Mouse (Mus musculus) megakaryocyte-erythroid progenitor cell, adult 5-6 weeks (primary cell): ENCODE measurements at regions not wholly inside any gene's neighbourhood (a gene's known extent, or its start where the extent isn't known, plus 50 kb on each side); places are given as distances from the start of the nearest gene placed in this dataset.

Source experiments
- ATAC-seq: replicated peaks from 2 replicates; pipeline ENCODE4 v1.8.0; 2016; ENCODE audit warnings: mild to moderate bottlenecking, inconsistent platforms; ENCODE audit not compliant: severe bottlenecking, poor library complexity, low FRiP score, low TSS enrichment

- no peak for ATAC-seq
Observed at GRCm38 (mm10) chr5:125843259-125843658, 311.7 kb downstream of the Tmem132b start.

DNA sequence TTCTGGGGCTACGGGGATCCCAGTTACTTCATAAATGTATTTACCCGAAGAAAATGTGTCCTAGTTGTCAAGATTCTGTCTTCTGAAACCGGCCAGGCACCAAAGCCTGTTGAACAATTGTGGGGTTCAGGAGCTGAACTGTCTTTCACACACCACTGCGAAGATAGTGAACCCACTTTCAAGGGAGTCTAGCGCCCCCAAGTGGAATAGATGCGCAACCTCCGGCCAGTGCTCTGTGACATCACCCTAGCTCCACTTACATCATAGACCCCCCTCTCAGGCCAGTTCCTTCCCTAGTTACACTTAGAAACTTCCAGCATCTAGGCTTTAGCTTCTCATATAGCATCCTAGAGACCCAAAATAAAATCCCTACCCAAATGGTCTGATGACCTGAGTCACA, 318.1 kb downstream of the Tmem132b start:
- ATAC-seq = no peak

DNA sequence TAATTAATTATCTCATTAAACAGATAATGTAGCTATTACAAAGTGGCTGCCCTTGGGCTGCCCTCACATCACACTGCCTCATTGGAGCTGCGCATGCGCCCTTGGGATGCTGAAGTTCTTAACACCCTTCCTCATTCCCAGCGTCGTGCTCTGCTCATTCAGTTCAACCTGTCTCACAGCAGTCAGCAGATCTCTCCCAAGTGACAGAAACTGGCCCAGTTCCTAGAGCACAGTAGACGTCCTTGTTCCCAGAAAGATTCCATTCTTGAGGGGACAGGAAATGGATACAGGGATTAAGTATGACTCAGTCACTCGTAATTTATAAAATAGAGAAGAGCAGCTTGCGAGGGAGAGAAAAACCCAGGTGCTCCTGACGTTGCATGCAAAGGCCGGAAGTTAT, 344.7 kb downstream of the Tmem132b start:
- no peak for ATAC-seq

- ATAC-seq = no peak
Observed at GRCm38 (mm10) chr5:125888840-125889239, 357.3 kb downstream of the Tmem132b start.

- ATAC-seq = no peak
Observed at GRCm38 (mm10) chr5:125893864-125894263, 362.3 kb downstream of the Tmem132b start.

- ATAC-seq = no peak
Observed at GRCm38 (mm10) chr5:125902038-125902437, 370.5 kb downstream of the Tmem132b start.

GRCm38 (mm10) chr5:125904426-125904825, 372.9 kb downstream of the Tmem132b start:
- ATAC-seq = no peak

DNA sequence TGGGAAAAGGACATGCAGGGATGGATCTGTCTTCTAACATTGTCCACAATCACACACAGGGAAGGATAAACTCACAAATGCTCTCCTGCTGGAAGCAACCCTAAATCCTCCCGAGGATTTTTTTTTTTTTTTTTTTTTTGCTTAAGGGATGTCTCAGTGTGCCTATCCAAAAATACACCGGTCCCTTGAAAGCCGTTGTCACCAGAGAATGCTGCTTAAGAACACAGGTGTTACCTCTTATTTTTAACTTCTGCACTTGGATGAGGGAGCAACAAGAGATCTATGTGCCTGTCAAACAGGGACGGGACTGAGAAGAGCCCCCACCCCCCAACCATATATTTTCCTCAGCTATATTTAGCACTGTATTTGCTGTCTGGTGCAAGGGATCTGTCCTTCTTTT, 375.8 kb downstream of the Tmem132b start:
- no peak for ATAC-seq

GRCm38 (mm10) chr5:125907909-125908308, 376.3 kb downstream of the Tmem132b start:
- ATAC-seq = no peak

DNA sequence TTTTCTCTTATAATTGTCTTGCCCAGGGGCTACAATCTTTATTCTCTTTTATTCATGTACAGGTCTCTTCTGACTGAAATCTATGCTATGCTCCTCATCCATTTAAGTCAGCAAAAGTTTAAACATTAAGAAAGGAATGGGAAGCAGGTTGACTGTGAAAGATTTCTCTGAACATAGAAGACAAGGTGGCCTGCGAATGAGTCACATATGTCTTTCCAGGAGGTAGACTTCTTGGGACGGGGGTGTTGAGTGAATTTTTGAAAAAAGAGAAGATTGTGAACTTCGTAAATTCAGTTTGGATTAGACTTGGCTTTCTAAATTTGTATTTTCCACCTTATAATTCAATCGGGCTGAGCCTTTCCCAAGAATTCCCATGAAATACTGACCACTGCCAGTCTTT, 384.3 kb downstream of the Tmem132b start:
- no peak for ATAC-seq

- no peak for ATAC-seq
Observed at GRCm38 (mm10) chr5:125920965-125921364, 389.4 kb downstream of the Tmem132b start.

GRCm38 (mm10) chr5:125925856-125926497, 394.4 kb downstream of the Tmem132b start:
- no peak for ATAC-seq

GRCm38 (mm10) chr5:125931502-125931901, 399.9 kb downstream of the Tmem132b start:
- ATAC-seq = no peak

DNA sequence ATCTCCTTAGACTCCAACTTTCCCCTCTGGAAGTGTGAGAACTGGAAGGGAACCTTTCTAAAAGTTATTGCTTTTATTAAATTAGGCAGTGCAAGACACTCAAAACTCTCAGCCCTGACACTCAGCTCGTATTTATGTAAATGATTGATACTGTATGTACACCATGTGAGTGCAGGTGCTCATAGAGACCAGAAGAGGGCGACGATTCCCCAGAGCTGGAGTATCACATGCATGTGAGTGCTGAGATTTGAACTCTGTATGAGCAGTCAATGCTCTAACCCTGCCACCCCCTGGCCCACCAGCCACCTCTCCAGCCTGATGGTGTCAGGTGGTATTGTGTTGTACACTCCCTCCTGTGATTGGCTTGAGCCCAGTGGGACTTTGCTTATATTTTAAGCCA, 407.8 kb downstream of the Tmem132b start:
- ATAC-seq = no peak

- ATAC-seq = no peak
Observed at GRCm38 (mm10) chr5:125946729-125947128, 415.2 kb downstream of the Tmem132b start.

DNA sequence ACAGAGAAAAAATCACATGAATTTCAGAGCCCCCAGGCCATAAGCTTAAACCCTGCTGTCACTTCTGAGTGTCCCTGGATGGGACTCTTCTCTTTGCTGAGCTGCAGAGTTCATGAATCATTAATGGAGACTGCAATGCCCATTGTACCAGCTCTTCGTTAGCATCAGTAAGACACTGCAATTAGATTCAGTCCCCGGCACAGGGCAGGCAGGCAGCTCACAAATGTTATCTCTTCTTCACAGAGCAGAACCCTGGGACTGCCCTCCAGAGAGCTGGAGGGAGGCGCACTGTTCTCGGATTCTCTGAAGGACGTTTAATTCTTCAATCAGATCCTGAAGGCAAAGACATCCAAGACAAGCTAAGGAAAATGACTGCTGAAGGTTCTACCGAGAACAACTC, 420.1 kb downstream of the Tmem132b start:
- ATAC-seq = no peak

DNA sequence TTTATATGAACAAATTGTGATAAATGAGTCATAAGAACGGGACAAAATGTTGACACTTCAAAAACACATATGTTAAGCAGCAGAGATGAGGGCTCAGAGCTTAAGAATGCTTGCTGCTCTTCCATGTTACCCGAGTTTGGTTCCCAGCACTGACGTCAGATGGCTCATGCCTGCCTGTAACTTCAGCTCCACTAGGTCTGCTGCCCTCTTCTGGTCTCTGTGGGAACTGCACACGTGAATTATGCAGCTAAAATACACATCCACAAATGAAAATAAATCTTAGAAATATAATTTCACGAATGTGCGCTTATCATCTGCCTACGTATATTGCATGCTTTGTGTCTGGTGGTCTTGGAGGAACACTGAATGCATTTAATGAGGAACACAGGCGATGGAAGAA, 432.5 kb downstream of the Tmem132b start:
- ATAC-seq = no peak

GRCm38 (mm10) chr5:125968151-125968550, 436.6 kb downstream of the Tmem132b start:
- ATAC-seq = no peak

DNA sequence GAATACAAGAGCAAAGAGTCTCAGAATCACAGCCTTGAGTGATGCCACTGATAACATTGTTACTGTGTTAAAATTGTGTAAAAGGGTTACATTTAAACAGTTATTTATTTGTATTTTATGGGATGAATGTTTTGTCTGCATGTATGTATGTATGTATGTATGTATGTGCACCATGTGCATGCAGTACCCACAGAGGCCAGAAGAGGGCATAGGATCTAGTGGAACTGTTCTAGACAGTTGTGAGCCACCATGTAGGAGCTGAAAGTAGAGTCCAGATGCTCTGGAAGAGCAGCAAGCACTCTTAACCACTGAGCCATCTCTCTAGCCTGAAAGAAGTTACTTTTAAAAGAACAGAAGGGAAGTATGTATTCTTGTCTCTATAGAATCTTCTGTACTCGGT, 442.5 kb downstream of the Tmem132b start:
- no peak for ATAC-seq

GRCm38 (mm10) chr5:125979801-125980200, 448.2 kb downstream of the Tmem132b start:
- ATAC-seq = no peak

- no peak for ATAC-seq
Observed at GRCm38 (mm10) chr5:125985356-125985755, 453.8 kb downstream of the Tmem132b start.

DNA sequence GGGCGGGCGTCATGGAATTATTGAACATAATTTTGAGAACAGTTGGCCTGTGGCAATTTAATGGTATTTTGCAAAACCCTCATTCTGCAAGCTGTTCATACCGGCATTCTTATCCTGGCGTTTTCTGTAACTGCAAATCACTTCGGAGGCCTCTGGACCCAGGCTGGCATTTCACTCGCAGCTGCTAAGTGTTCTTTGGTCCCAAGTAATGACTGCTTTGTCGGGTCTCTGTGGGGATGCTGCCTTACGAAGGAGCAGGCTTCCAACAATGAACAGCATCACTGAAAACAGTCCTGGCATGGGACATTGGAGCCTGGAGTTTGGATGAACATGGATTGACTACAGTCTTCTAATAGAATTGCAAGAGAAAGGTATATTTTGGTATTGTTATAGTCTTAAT, 465.6 kb downstream of the Tmem132b start:
- ATAC-seq = no peak
